21 mouse cellular contexts compared by ENCODE assay signal in genomic region chr12:32097107-32097506, GRCm38 (mm10). TPM values are rescaled to one million over a fixed set of nuclear protein-coding genes. Genes with fewer than 3 reads are reported as not detected.
DNase-seq lines count a peak whose midpoint lies in the region; ATAC-seq and TF ChIP-seq lines count a peak whose summit lies in the region.
"Had no signal": no experiment of that assay in that cellular context is flagged by ENCODE, and none has a peak within 500 bp of the region (broad histone marks: within the 10 kb centered on the region; RNA-seq: fewer than 3 reads in every experiment).

No protein-coding gene starts in this region.

- H3K4me2 ChIP-seq in liver, embryonic 13.5 days = no peak overlapping the region
- no peak overlapping the region for H3K4me2 ChIP-seq in liver, postnatal 0 days (ENCODE audit: low read depth, low read length)
- H3K4me2 ChIP-seq: embryonic facial prominence, embryonic 15.5 days; forebrain, embryonic 15.5 days; heart, embryonic 11.5 days; heart, embryonic 15.5 days; hindbrain, embryonic 14.5 days had no signal

- no peak overlapping the region for H3K9ac ChIP-seq in liver, embryonic 13.5 days
- no peak overlapping the region for H3K9ac ChIP-seq in liver, postnatal 0 days (replicated peaks)
- H3K9ac ChIP-seq: embryonic facial prominence, embryonic 15.5 days; forebrain, embryonic 15.5 days; heart, embryonic 15.5 days; hindbrain, embryonic 14.5 days had no signal

- no peak overlapping the region for H3K4me3 ChIP-seq in liver, embryonic 13.5 days (replicated peaks)
- H3K4me3 ChIP-seq in liver, postnatal 0 days (ENCODE audit: low read depth, low read length) = no peak overlapping the region
- no peak overlapping the region for H3K4me3 ChIP-seq in brown adipose tissue, adult 24 weeks (ENCODE audit: insufficient read depth, low read depth, low read length)
- H3K4me3 ChIP-seq: embryonic facial prominence, embryonic 15.5 days; forebrain, embryonic 15.5 days; heart, embryonic 15.5 days; hindbrain, embryonic 10.5 days had no signal

- WGBS in liver, embryonic 13.5 days (ENCODE audit: insufficient replicate concordance) = 41% methylated on average over 1 of the region's 1 CpGs
- WGBS in liver, postnatal 0 days (ENCODE audit: insufficient replicate concordance) = 24% methylated on average over 1 of the region's 1 CpGs

- H3K4me1 ChIP-seq in liver, embryonic 13.5 days (replicated peaks) = peaks cover 65% of the 10 kb centered on the region
- peaks cover 6% of the 10 kb centered on the region; the same call in 1 of the 2 replicates for H3K4me1 ChIP-seq in liver, postnatal 0 days (ENCODE audit: insufficient read depth)
- peaks cover 6% of the 10 kb centered on the region for H3K4me1 ChIP-seq in brown adipose tissue, adult 24 weeks (ENCODE audit: control insufficient read depth, insufficient read depth, insufficient read length, low read length)
- H3K4me1 ChIP-seq: embryonic facial prominence, embryonic 15.5 days; forebrain, embryonic 15.5 days; hindbrain, embryonic 10.5 days had no signal

- ATAC-seq in liver, embryonic 13.5 days (ENCODE audit: low read depth) = no peak
- no peak for ATAC-seq in liver, postnatal 0 days
- ATAC-seq in megakaryocyte progenitor cell, adult 5-6 weeks (replicated peaks; ENCODE audit: poor library complexity) = peak; percentile 84
- ATAC-seq: CD4-positive, CD25-positive, alpha-beta regulatory T cell, adult 4 months; forebrain, embryonic 15.5 days had no signal

- peaks cover 32% of the 10 kb centered on the region for H3K36me3 ChIP-seq in liver, embryonic 13.5 days
- peaks cover 12% of the 10 kb centered on the region; the same call in 1 of the 2 replicates for H3K36me3 ChIP-seq in liver, postnatal 0 days (replicated peaks; ENCODE audit: insufficient read depth, low read length)
- H3K36me3 ChIP-seq: embryonic facial prominence, embryonic 15.5 days; forebrain, embryonic 15.5 days; G1E; heart, embryonic 15.5 days; hindbrain, embryonic 10.5 days had no signal

- peaks cover 3% of the 10 kb centered on the region; the same call in 1 of the 2 replicates for H3K9me3 ChIP-seq in liver, embryonic 13.5 days (replicated peaks)
- no peaks in the 10 kb centered on the region for H3K9me3 ChIP-seq in liver, postnatal 0 days (ENCODE audit: low read length)
- H3K9me3 ChIP-seq: embryonic facial prominence, embryonic 15.5 days; forebrain, embryonic 15.5 days; heart, embryonic 15.5 days; hindbrain, embryonic 10.5 days had no signal

- peak overlapping the region; percentile 26 for H3K27ac ChIP-seq in liver, embryonic 13.5 days
- no peak overlapping the region for H3K27ac ChIP-seq in liver, postnatal 0 days (ENCODE audit: low read depth)
- H3K27ac ChIP-seq in brown adipose tissue, adult 24 weeks (replicated peaks; ENCODE audit: low read depth, low read length) = peak overlapping the region; percentile 97
- H3K27ac ChIP-seq: embryonic facial prominence, embryonic 15.5 days; forebrain, embryonic 15.5 days; heart, embryonic 15.5 days; hindbrain, embryonic 10.5 days; hindbrain, embryonic 14.5 days had no signal

- no peak for DNase-seq in liver, embryonic 13.5 days
- DNase-seq in liver, postnatal 0 days = no peak
- peak; percentile 95 for DNase-seq in 416B (ENCODE audit: low read depth)
- no peak for DNase-seq in ovary, postnatal 10 days (ENCODE audit: low spot score)
- DNase-seq: adrenal gland, postnatal 14 days; cerebellum, adult 2 months; cerebellum, postnatal 10 days; embryo, embryonic 11 days; gastrocnemius, postnatal 36 days; heart, adult 18-20 months; heart, postnatal 14 days had no signal

- H3K27me3 ChIP-seq in liver, embryonic 13.5 days = no peaks in the 10 kb centered on the region
- no peaks in the 10 kb centered on the region for H3K27me3 ChIP-seq in liver, postnatal 0 days (ENCODE audit: insufficient read depth, low read length)
- H3K27me3 ChIP-seq: embryonic facial prominence, embryonic 15.5 days; forebrain, embryonic 15.5 days; heart, embryonic 15.5 days had no signal

- no peak for TF ChIP-seq CTCF in liver, postnatal 0 days (IDR thresholded peaks at IDR 0.05; ENCODE audit: low read depth)

- no peak for TF ChIP-seq EP300 in liver, postnatal 0 days (IDR thresholded peaks at IDR 0.05; ENCODE audit: low read depth)

RNA-seq across cellular contexts. Expression of gene Prkar2b, which starts 36.0 kb away (rescaled TPM):
- polyA plus RNA-seq in liver, embryonic 13.5 days (2015; fragmentation: Nextera tagmentation; extraction: Ambion mirVana) = 79.3 and 94.6 TPM in 2 replicates
- 34.0 and 34.6 TPM in 2 replicates for polyA plus RNA-seq in liver, postnatal 0 days (2015; fragmentation: Nextera tagmentation; extraction: Ambion mirVana)
- polyA plus RNA-seq in brown adipose tissue, adult 24 weeks (2012; ENCODE audit: insufficient read depth, insufficient read length, missing spikeins) = 809 and 945 TPM in 2 replicates
- total RNA-seq in megakaryocyte progenitor cell, adult 5-6 weeks (2015) = 94.3 and 99.4 TPM in 2 replicates
- total RNA-seq in megakaryocyte progenitor cell, adult 5-6 weeks (2017) = 77.3 and 87.7 TPM in 2 replicates
